Mouse (Mus musculus) embryonic facial prominence, embryonic 13.5 days (tissue): ENCODE data around the gene Car7. TPM values are rescaled to one million over a fixed set of nuclear protein-coding genes. Genes with fewer than 3 reads are reported as not detected.

Source experiments
- ATAC-seq: fragments of 200-750 bp; cut with Nextera tagmentation; 2 replicates; pipeline ENCODE4 v1.8.0; 2017; ENCODE audit warnings: low read depth; ENCODE audit not compliant: insufficient number of reproducible peaks, insufficient read depth, low FRiP score, low TSS enrichment
- H3K27ac ChIP-seq: fragments of 300-500 bp; sonication (generic); 2 replicates; pipeline ENCODE4 v1.5.1; 2015; ENCODE audit warnings: moderate library complexity, mild to moderate bottlenecking, inconsistent platforms
- H3K27me3 ChIP-seq: fragments of 300-500 bp; sonication (generic); 2 replicates; pipeline ENCODE4 v1.6.1; 2015; ENCODE audit warnings: mild to moderate bottlenecking, inconsistent platforms
- H3K36me3 ChIP-seq: fragments of 300-500 bp; sonication (generic); 2 replicates; pipeline ENCODE4 v1.6.1; 2015; ENCODE audit warnings: mild to moderate bottlenecking, inconsistent platforms
- H3K4me1 ChIP-seq: fragments of 300-500 bp; sonication (generic); 2 replicates; pipeline ENCODE4 v1.6.1; 2015; ENCODE audit warnings: inconsistent platforms
- H3K4me2 ChIP-seq: fragments of 300-500 bp; sonication (generic); 2 replicates; pipeline ENCODE4 v1.6.1; 2015; ENCODE audit warnings: moderate library complexity, mild to moderate bottlenecking, inconsistent platforms
- H3K4me3 ChIP-seq: fragments of 300-500 bp; sonication (generic); 2 replicates; pipeline ENCODE4 v1.5.1; 2015; ENCODE audit warnings: mild to moderate bottlenecking, inconsistent platforms
- H3K9ac ChIP-seq: fragments of 300-500 bp; sonication (generic); 2 replicates; pipeline ENCODE4 v1.6.1; 2015; ENCODE audit warnings: mild to moderate bottlenecking, inconsistent platforms
- H3K9me3 ChIP-seq: fragments of 300-500 bp; sonication (generic); 2 replicates; pipeline ENCODE4 v1.6.1; 2016; ENCODE audit warnings: inconsistent platforms
- WGBS: fragments of 180-500 bp; shearing (Covaris S2); methylation state at CpG from one replicate; pipeline ENCODE4 v1.1.7; 2015; ENCODE audit warnings: mixed read lengths; 5-methylcytosine and 5-hydroxymethylcytosine counted together
- polyA plus RNA-seq: library from polyadenylated mRNA; unstranded; fragments of >200 nt; fragmentation: Nextera tagmentation; extraction: Ambion mirVana; gene quantifications from 2 replicates; pipeline ENCODE4 v1.2.1, GENCODE M21; 2015

Car7 gene
- 1.7 and 1.8 TPM in 2 replicates for polyA plus RNA-seq

- under 1% methylated on average over 70 of the region's 70 CpGs for WGBS
- H3K9me3 ChIP-seq, result no peaks in the 10 kb centered on the region
- H3K4me2 ChIP-seq, result peak within 1 kb of the TSS; percentile 66
- ATAC-seq, result peak; percentile 92
- peak within 1 kb of the TSS; percentile 85 for H3K27ac ChIP-seq
- peaks cover 13% of the 10 kb centered on the region for H3K36me3 ChIP-seq
- peak within 1 kb of the TSS; percentile 97 for H3K9ac ChIP-seq
- H3K4me3 ChIP-seq, result peak within 1 kb of the TSS; percentile 83
- H3K4me1 ChIP-seq, result peaks cover 38% of the 10 kb centered on the region
- H3K27me3 ChIP-seq, result peaks cover 4% of the 10 kb centered on the region
These were observed at the start of gene Car7, which contains the start of gene Nae1 for GRCm38 (mm10) chr8:104533971-104534778. Car7 (plus strand) TSS chr8:104534689. Nae1 (minus strand) TSS chr8:104534637.

DNA sequence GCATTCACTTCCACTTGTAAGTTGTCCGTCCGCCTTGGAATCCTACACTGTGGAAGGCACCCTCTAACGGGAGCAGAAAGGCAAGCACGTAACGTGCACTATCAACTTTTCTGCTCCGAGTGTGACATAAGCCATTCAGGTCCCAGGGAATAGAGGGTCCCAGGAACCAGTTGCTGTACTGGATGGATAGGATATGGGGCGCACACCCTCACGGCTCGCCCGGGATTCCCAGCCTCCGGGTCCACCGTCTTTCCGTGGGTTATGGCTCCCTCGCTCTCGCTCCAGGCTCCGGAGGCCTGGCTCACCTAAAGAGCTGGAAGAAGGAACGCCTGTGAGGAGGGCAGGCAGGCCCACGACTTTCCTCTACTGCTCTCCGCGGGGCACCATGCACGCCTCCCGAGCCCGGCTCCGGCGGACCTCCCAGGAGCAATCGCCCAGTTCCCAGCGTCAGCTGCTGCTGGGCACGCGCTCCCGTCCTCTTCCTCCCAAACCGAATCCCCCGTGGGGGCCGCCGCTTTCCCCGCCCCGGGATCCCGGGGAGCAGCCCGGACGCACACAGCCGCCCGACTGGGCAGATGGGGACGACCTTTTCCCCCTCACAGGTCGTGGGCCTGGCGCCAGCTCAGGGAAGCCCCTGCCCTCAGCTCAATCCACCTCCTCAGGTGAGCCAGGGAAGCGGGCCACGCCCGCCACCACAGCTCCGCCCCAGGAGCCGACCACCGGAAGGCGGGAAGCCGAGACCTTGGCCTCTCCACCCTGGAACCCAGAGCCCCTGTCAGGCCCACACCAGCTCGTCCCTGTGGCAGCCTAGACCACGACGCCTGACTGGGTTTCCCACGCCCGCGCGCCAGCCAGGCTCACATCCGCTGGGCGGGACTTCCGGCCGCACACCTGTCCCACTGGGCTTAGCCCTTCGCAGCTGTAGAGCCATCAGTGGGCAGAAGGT lies 25.2 kb upstream of the Car7 start, which contains the start of gene Terb1:
Gene Terb1 (minus strand): TSS at position 850 of the 946 bp plus-strand sequence.
- Histone ChIP-seq H3K36me3 (peaks cover 16% of the 10 kb centered on the region), H3K9ac (peak within 1 kb of the TSS; percentile 86), H3K9me3 (no peaks in the 10 kb centered on the region), H3K4me2 (peak within 1 kb of the TSS; percentile 99), H3K4me3 (peak within 1 kb of the TSS; percentile 64), H3K27ac (no peak within 1 kb of the TSS), H3K27me3 (no peaks in the 10 kb centered on the region), H3K4me1 (no peaks in the 10 kb centered on the region; the same call in 1 of the 2 replicates)
- ATAC-seq, result peak; percentile 83
- WGBS, result 1% methylated on average over 62 of the region's 64 CpGs

- Histone ChIP-seq H3K4me2 (peak overlapping the region; percentile 99), H3K27me3 (no peaks in the 10 kb centered on the region), H3K36me3 (peaks cover 24% of the 10 kb centered on the region), H3K4me1 (no peaks in the 10 kb centered on the region; the same call in 1 of the 2 replicates), H3K4me3 (no peak overlapping the region), H3K9ac (no peak overlapping the region), H3K27ac (no peak overlapping the region), H3K9me3 (no peaks in the 10 kb centered on the region)
- no peak for ATAC-seq
- WGBS, result 76% methylated on average over 3 of the region's 3 CpGs
These were observed 24.4 kb upstream of the Car7 start for GRCm38 (mm10) chr8:104510134-104510533.

GRCm38 (mm10) chr8:104517872-104518271 lies 16.6 kb upstream of the Car7 start:
- Histone ChIP-seq H3K36me3 (peaks cover 73% of the 10 kb centered on the region), H3K4me1 (no peaks in the 10 kb centered on the region), H3K4me3 (no peak overlapping the region), H3K27me3 (no peaks in the 10 kb centered on the region), H3K27ac (no peak overlapping the region), H3K9ac (no peak overlapping the region), H3K9me3 (no peaks in the 10 kb centered on the region), H3K4me2 (no peak overlapping the region)
- 81% methylated on average over 5 of the region's 5 CpGs for WGBS
- no peak for ATAC-seq

DNA sequence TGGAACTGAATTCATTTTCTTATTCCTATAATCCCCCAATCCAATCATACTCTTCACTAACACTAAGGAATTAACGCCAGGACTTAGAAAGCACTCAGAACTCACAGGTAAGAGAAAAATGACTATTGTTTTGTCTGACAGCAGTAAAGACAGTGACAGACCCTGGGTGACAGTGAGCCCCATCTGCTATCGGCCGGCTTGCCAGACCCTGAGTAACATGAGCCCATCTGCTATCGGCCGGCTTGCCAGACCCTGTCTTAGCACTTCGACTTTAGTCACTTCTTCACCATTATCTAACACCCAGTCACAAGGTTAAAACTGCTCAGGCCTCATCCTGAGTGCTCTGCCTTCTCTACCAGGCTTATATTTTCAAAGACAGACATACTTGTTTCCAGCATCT lies 4.8 kb upstream of the Car7 start:
- peaks cover 41% of the 10 kb centered on the region for H3K36me3 ChIP-seq
- ATAC-seq, result no peak
- no peaks in the 10 kb centered on the region for H3K27me3 ChIP-seq

DNA sequence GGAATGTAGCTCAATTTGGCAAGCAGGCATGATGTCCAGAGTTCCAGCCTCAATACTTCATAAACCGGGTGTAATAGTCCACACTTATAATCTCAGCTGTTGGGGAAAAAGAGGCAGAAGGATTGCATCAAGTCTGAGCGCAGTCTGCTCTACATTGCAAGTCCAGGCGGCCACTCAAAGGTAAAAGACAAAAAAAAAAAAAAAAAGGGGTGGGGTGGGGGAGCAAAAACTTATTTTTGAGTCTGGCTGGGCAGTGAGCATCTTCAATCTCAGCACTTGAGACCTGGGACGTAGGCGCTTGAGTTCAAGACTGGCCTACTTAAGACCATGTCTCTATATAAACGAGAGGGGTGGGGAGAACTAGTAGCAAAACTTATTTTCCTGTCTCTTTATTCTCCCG lies 938 bp upstream of the Car7 start:
- peak overlapping the region; percentile 66 for H3K4me2 ChIP-seq
- peak overlapping the region; percentile 83 for H3K4me3 ChIP-seq
- H3K9ac ChIP-seq, result peak overlapping the region; percentile 97
- no peaks in the 10 kb centered on the region for H3K9me3 ChIP-seq
- 16% methylated on average over 7 of the region's 7 CpGs for WGBS
- ATAC-seq, result no peak
- peaks cover 34% of the 10 kb centered on the region for H3K4me1 ChIP-seq
- no peak overlapping the region; the same call in 1 of the 2 replicates for H3K27ac ChIP-seq
- H3K36me3 ChIP-seq, result peaks cover 14% of the 10 kb centered on the region
- H3K27me3 ChIP-seq, result no peaks in the 10 kb centered on the region

More for the DNA sequence above, 4.8 kb upstream of the Car7 start:
- 87% methylated on average over 6 of the region's 6 CpGs for WGBS
- no peaks in the 10 kb centered on the region for H3K9me3 ChIP-seq
- peaks cover 13% of the 10 kb centered on the region for H3K4me1 ChIP-seq
- H3K27ac ChIP-seq, result no peak overlapping the region
- H3K9ac ChIP-seq, result no peak overlapping the region
- no peak overlapping the region for H3K4me3 ChIP-seq
- no peak overlapping the region for H3K4me2 ChIP-seq

GRCm38 (mm10) chr8:104534779-104535141 lies 271 bp downstream of the Car7 start:
- 0 out of 2 replicates have a peak, but pooled peaks have one; percentile 20 for ATAC-seq
- 12% methylated on average over 9 of the region's 9 CpGs for WGBS
- peaks cover 10% of the 10 kb centered on the region for H3K27me3 ChIP-seq
- H3K9me3 ChIP-seq, result no peaks in the 10 kb centered on the region
- peaks cover 38% of the 10 kb centered on the region for H3K4me1 ChIP-seq
- H3K36me3 ChIP-seq, result peaks cover 7% of the 10 kb centered on the region
- peak overlapping the region; percentile 83 for H3K4me3 ChIP-seq
- no peak overlapping the region for H3K27ac ChIP-seq
- peak overlapping the region; percentile 97 for H3K9ac ChIP-seq
- H3K4me2 ChIP-seq, result peak overlapping the region; percentile 66

- H3K9me3 ChIP-seq, result no peaks in the 10 kb centered on the region
- 36% methylated on average over 7 of the region's 7 CpGs for WGBS
- H3K4me3 ChIP-seq, result peak overlapping the region; percentile 83
- no peak for ATAC-seq
- H3K4me2 ChIP-seq, result peak overlapping the region; percentile 66
- no peak overlapping the region for H3K27ac ChIP-seq
- peaks cover 39% of the 10 kb centered on the region for H3K4me1 ChIP-seq
- peaks cover 16% of the 10 kb centered on the region for H3K27me3 ChIP-seq
- H3K36me3 ChIP-seq, result peaks cover under 1% of the 10 kb centered on the region
- no peak overlapping the region for H3K9ac ChIP-seq
These were observed 889 bp downstream of the Car7 start for GRCm38 (mm10) chr8:104535378-104535777.

GRCm38 (mm10) chr8:104536028-104536427 lies 1.5 kb downstream of the Car7 start:
- H3K27me3 ChIP-seq, result peaks cover 23% of the 10 kb centered on the region
- WGBS, result 82% methylated on average over 4 of the region's 4 CpGs
- H3K9ac ChIP-seq, result no peak overlapping the region
- ATAC-seq, result no peak
- peaks cover 45% of the 10 kb centered on the region for H3K4me1 ChIP-seq
- no peak overlapping the region for H3K27ac ChIP-seq
- H3K4me3 ChIP-seq, result no peak overlapping the region
- no peak overlapping the region for H3K4me2 ChIP-seq
- H3K36me3 ChIP-seq, result no peaks in the 10 kb centered on the region; the same call in 1 of the 2 replicates
- no peaks in the 10 kb centered on the region for H3K9me3 ChIP-seq

GRCm38 (mm10) chr8:104538896-104539295 lies 4.4 kb downstream of the Car7 start:
- peaks cover 51% of the 10 kb centered on the region for H3K27me3 ChIP-seq
- no peaks in the 10 kb centered on the region for H3K9me3 ChIP-seq
- no peak overlapping the region for H3K27ac ChIP-seq
- no peak overlapping the region for H3K9ac ChIP-seq
- no peak for ATAC-seq
- H3K4me3 ChIP-seq, result no peak overlapping the region
- H3K36me3 ChIP-seq, result no peaks in the 10 kb centered on the region
- peaks cover 42% of the 10 kb centered on the region for H3K4me1 ChIP-seq
- no peak overlapping the region for H3K4me2 ChIP-seq
- 64% methylated on average over 4 of the region's 4 CpGs for WGBS

- Histone ChIP-seq H3K27me3 (peaks cover 56% of the 10 kb centered on the region), H3K4me2 (no peak overlapping the region), H3K4me1 (peaks cover 42% of the 10 kb centered on the region), H3K9ac (no peak overlapping the region), H3K4me3 (no peak overlapping the region), H3K36me3 (no peaks in the 10 kb centered on the region), H3K27ac (no peak overlapping the region), H3K9me3 (no peaks in the 10 kb centered on the region)
- no peak for ATAC-seq
- WGBS, result 73% methylated on average over 2 of the region's 2 CpGs
These were observed 5.1 kb downstream of the Car7 start for GRCm38 (mm10) chr8:104539566-104539965.
